Mouse (Mus musculus): ENCODE results near the gene Ramp1. TPM values are rescaled to one million over a fixed set of nuclear protein-coding genes. Genes with fewer than 3 reads are reported as not detected.

The Ramp1 gene
- polyA plus RNA-seq, 1 experiment from 2014 or later = 13.8 TPM

- H3K36me3 ChIP-seq = no peaks in the 10 kb centered on the region
- no peak overlapping the region for H3K4me3 ChIP-seq
- ATAC-seq (ENCODE audit: low FRiP score, low read depth) = no peak
- no peaks in the 10 kb centered on the region for H3K4me1 ChIP-seq (replicated peaks)
- H3K9me3 ChIP-seq = no peaks in the 10 kb centered on the region
- no peak overlapping the region for H3K27ac ChIP-seq (replicated peaks)
- H3K27me3 ChIP-seq = no peaks in the 10 kb centered on the region
- no peak overlapping the region for H3K9ac ChIP-seq
- 88% methylated on average over 7 of the region's 7 CpGs for WGBS
- H3K4me2 ChIP-seq = no peak overlapping the region
Measured at GRCm38 (mm10) chr1:91219641-91220321, 40.2 kb downstream of the Ramp1 start.

- no peak for ATAC-seq (ENCODE audit: low FRiP score, low read depth)
- Histone ChIP-seq H3K9me3 (no peaks in the 10 kb centered on the region), H3K4me3 (no peak overlapping the region), H3K27me3 (no peaks in the 10 kb centered on the region), H3K4me2 (no peak overlapping the region), H3K36me3 (no peaks in the 10 kb centered on the region), H3K9ac (no peak overlapping the region), H3K27ac (replicated peaks) (no peak overlapping the region), H3K4me1 (replicated peaks) (no peaks in the 10 kb centered on the region)
- WGBS = 88% methylated on average over 3 of the region's 3 CpGs
Measured at GRCm38 (mm10) chr1:91220322-91220672, 40.7 kb downstream of the Ramp1 start.

DNA sequence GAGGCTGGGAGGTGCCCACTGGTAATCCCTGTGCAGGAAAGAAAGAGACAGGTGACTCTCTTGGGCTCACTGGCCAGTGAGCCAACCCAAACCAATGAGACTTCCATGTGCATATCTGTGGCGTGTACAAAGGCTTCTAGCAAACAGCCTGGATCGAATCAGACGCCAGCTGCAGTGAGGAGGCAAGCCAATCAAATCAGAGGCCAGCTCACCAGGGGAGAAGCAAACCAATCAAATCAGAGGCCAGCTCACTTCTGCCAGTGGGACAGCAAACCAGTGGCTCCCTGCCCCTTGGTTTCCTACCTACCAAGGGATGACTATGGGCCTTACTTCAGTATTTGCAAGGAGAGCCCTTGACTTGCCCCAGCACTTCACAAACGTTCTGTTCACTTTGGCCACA lies 46.9 kb downstream of the Ramp1 start:
- 81% methylated on average over 4 of the region's 4 CpGs for WGBS
- no peaks in the 10 kb centered on the region for H3K9me3 ChIP-seq
- no peak overlapping the region for H3K4me2 ChIP-seq
- H3K27ac ChIP-seq (replicated peaks) = no peak overlapping the region
- no peak for ATAC-seq (ENCODE audit: low FRiP score, low read depth)
- no peaks in the 10 kb centered on the region for H3K27me3 ChIP-seq
- H3K4me3 ChIP-seq = no peak overlapping the region
- no peaks in the 10 kb centered on the region for H3K4me1 ChIP-seq (replicated peaks)
- H3K9ac ChIP-seq = no peak overlapping the region
- H3K36me3 ChIP-seq = no peaks in the 10 kb centered on the region

DNA sequence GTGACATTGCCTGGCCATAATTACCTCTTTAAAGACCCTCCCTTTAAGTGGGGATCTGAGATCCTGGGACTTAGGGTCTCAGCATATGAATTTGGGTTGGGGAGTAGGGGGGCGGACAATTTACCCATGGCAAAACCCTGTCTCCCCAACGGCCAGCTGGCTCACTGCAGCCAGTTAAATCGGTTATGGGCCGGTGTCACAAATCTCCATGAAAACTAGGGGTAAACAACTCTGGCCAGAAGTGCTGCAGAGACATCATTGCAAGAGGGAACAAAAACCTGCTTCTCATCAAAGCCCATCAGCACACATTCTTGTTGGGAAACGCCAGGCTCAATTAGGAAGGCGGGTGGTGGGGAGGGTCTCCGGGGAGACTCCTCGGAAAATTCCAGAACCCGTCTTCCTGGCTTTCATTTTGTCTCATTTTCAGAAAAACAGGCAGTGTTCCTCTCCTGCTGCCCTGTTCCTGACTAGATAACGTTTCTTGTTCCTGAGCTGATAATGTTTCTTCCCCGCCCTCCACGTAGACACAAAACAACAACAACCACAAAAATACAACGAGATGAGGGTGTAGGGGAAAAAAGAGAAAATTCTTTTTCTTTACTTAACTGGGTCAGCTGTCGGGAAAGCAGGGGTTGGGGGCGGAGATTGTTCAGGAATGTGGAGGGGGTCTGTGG lies 47.9 kb downstream of the Ramp1 start:
- Histone ChIP-seq H3K27ac (replicated peaks) (no peak overlapping the region), H3K9ac (no peak overlapping the region), H3K4me3 (no peak overlapping the region), H3K36me3 (no peaks in the 10 kb centered on the region), H3K4me1 (replicated peaks) (no peaks in the 10 kb centered on the region), H3K4me2 (no peak overlapping the region), H3K27me3 (no peaks in the 10 kb centered on the region), H3K9me3 (no peaks in the 10 kb centered on the region)
- ATAC-seq (ENCODE audit: low FRiP score, low read depth) = no peak
- 63% methylated on average over 15 of the region's 15 CpGs for WGBS

DNA sequence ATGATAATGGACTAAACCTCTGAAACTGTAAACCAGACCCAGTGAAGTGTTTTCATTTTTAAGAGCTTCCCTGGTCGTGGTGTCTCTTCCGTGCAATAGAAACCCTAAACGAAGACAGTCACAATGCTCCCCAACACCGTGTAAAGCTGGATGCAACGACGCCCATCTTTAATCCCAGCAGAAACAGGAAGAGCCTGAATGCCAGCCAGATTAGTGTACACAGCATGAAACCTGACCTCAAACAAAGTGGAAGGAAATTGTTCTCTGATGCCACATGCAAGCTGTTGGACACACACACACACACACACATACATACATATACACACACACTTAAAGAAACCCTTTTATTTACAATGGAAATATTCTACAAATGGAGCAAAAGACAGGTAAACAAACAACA lies 51.5 kb downstream of the Ramp1 start:
- Histone ChIP-seq H3K27me3 (no peaks in the 10 kb centered on the region), H3K9ac (no peak overlapping the region), H3K9me3 (no peaks in the 10 kb centered on the region), H3K4me2 (no peak overlapping the region), H3K4me3 (no peak overlapping the region), H3K36me3 (no peaks in the 10 kb centered on the region), H3K4me1 (replicated peaks) (no peaks in the 10 kb centered on the region), H3K27ac (replicated peaks) (no peak overlapping the region)
- WGBS = 72% methylated on average over 6 of the region's 6 CpGs
- no peak for ATAC-seq (ENCODE audit: low FRiP score, low read depth)

GRCm38 (mm10) chr1:91231896-91232295 lies 52.3 kb downstream of the Ramp1 start:
- no peak overlapping the region for H3K9ac ChIP-seq
- WGBS = 63% methylated on average over 5 of the region's 5 CpGs
- H3K27me3 ChIP-seq = no peaks in the 10 kb centered on the region
- no peak overlapping the region for H3K4me3 ChIP-seq
- ATAC-seq (ENCODE audit: low FRiP score, low read depth) = no peak
- H3K27ac ChIP-seq (replicated peaks) = no peak overlapping the region
- no peaks in the 10 kb centered on the region for H3K36me3 ChIP-seq
- H3K4me2 ChIP-seq = no peak overlapping the region
- H3K9me3 ChIP-seq = no peaks in the 10 kb centered on the region
- no peaks in the 10 kb centered on the region for H3K4me1 ChIP-seq (replicated peaks)

DNA sequence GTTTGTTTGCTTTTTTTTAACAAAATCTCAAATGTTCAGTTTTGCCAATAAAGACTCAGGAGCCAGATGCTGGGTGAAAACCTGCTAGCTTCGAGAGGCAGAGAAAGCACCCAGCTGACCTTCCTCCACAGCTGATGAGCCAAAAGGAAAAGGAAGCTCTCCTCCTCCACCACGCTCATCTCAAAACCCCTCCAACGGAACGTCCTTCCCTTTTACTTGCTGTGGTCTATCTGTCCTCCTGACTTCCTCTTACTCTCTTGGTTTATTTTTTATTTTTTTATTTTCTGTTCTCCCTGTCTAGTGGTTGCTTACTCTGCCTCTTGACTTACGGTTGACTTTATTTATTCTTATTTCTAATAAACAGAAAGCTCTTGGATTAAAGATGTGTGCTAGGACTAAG lies 55.8 kb downstream of the Ramp1 start:
- no peaks in the 10 kb centered on the region for H3K36me3 ChIP-seq
- H3K27ac ChIP-seq (replicated peaks) = no peak overlapping the region
- no peaks in the 10 kb centered on the region for H3K4me1 ChIP-seq (replicated peaks)
- H3K4me3 ChIP-seq = no peak overlapping the region
- H3K27me3 ChIP-seq = no peaks in the 10 kb centered on the region
- no peak overlapping the region for H3K4me2 ChIP-seq
- no peak for ATAC-seq (ENCODE audit: low FRiP score, low read depth)
- H3K9me3 ChIP-seq = no peaks in the 10 kb centered on the region
- 81% methylated on average over 5 of the region's 5 CpGs for WGBS
- no peak overlapping the region for H3K9ac ChIP-seq

DNA sequence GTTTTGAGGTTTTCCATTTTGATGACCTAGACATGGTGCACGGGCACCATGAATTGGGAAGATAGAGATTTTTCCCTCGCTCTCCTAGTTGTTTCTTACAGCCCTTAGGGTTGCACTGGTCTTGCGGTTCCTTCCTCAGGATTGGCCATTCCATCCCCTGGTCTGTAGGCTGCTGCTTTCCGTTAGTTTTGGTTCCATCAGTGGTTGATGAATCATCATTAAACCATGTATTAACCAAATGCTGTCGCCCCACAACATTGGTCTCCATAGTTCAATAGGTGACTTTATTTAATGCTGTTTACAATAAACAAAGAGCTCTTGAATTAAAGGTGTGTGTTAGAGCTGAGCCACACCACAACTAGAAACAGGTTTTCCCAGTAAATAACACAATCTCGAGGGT lies 58.1 kb downstream of the Ramp1 start:
- no peak for ATAC-seq (ENCODE audit: low FRiP score, low read depth)
- 85% methylated on average over 6 of the region's 6 CpGs for WGBS

GRCm38 (mm10) chr1:91239112-91239511 lies 59.5 kb downstream of the Ramp1 start:
- no peaks in the 10 kb centered on the region for H3K27me3 ChIP-seq
- 23% methylated on average over 5 of the region's 5 CpGs for WGBS
- no peak overlapping the region for H3K27ac ChIP-seq (replicated peaks)
- no peak overlapping the region for H3K9ac ChIP-seq
- H3K4me2 ChIP-seq = no peak overlapping the region
- no peaks in the 10 kb centered on the region for H3K4me1 ChIP-seq (replicated peaks)
- H3K4me3 ChIP-seq = no peak overlapping the region
- no peaks in the 10 kb centered on the region for H3K9me3 ChIP-seq
- no peak for ATAC-seq (ENCODE audit: low FRiP score, low read depth)
- no peaks in the 10 kb centered on the region for H3K36me3 ChIP-seq

More for the DNA sequence above, 58.1 kb downstream of the Ramp1 start:
- Histone ChIP-seq H3K27me3 (no peaks in the 10 kb centered on the region), H3K9ac (no peak overlapping the region), H3K9me3 (no peaks in the 10 kb centered on the region), H3K4me3 (no peak overlapping the region), H3K4me1 (replicated peaks) (no peaks in the 10 kb centered on the region), H3K4me2 (no peak overlapping the region), H3K27ac (replicated peaks) (no peak overlapping the region), H3K36me3 (no peaks in the 10 kb centered on the region)

DNA sequence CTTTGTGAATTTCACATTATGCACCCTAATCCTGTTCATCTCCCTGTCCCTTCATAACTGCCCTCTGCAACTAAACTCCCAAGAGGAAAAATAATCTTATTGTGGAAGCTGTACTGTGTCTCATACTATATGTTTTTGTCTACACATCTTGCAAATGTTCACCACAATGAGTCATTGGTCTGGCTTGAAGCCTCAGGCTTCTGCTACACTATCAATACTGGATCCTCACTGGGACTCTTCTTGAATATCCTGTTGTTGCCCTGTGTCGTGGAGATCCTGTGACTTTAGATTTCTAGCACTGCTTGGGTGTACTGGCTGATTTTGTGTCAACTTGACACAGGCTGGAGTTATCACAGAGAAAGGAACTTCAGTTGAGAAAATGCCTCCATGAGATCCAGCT lies 60.2 kb downstream of the Ramp1 start:
- H3K9ac ChIP-seq = no peak overlapping the region
- H3K4me1 ChIP-seq (replicated peaks) = no peaks in the 10 kb centered on the region
- H3K9me3 ChIP-seq = no peaks in the 10 kb centered on the region
- H3K4me2 ChIP-seq = no peak overlapping the region
- H3K27ac ChIP-seq (replicated peaks) = no peak overlapping the region
- H3K36me3 ChIP-seq = no peaks in the 10 kb centered on the region
- no peak for ATAC-seq (ENCODE audit: low FRiP score, low read depth)
- no peaks in the 10 kb centered on the region for H3K27me3 ChIP-seq
- H3K4me3 ChIP-seq = no peak overlapping the region
- 82% methylated on average over 1 of the region's 1 CpGs for WGBS

DNA sequence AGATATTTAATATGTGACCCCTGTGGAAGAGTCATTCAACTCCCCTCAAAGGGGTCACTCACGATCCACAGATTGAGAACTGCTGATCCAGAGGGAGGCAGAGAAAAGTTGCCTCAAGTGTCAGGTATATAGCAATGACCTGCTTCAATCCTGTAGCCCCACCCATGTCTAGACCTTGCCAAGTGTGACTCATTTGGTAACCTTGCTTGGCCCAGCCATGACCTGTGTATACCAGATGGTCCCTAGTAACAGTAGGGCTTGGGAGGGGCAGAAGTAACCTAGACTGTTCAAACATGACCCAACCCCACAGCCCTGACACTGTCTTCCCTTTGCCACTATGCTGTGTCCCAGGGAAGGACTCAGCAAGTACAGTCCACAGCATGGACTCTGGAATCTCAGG lies 61.1 kb downstream of the Ramp1 start:
- Histone ChIP-seq H3K9ac (no peak overlapping the region), H3K36me3 (no peaks in the 10 kb centered on the region), H3K27me3 (no peaks in the 10 kb centered on the region), H3K27ac (replicated peaks) (no peak overlapping the region), H3K9me3 (no peaks in the 10 kb centered on the region), H3K4me3 (no peak overlapping the region), H3K4me2 (no peak overlapping the region), H3K4me1 (replicated peaks) (no peaks in the 10 kb centered on the region)
- no peak for ATAC-seq (ENCODE audit: low FRiP score, low read depth)
- whole genome bisulfite sequencing = 85% methylated on average over 1 of the region's 1 CpGs

DNA sequence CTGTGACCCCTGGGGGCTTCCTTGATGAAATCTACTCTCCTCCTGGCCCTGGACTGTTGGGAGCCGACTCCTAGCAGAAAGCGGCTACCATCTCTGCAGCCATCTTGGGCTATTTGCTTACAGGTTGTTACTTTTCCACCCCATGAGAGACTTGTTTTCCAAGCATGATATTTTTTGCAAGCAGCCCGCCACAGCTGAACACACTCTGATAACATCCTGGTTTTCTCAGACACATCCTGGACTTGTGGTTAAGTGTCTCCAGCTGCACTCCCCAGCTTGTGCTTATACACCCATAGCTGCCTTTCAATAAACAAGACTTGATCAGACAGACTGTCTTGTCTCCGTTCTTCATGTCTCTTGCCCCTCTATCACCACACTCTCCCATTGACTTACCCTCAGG lies 61.6 kb downstream of the Ramp1 start:
- no peak overlapping the region for H3K4me3 ChIP-seq
- no peaks in the 10 kb centered on the region for H3K36me3 ChIP-seq
- ATAC-seq (ENCODE audit: low FRiP score, low read depth) = no peak
- H3K9ac ChIP-seq = no peak overlapping the region
- no peaks in the 10 kb centered on the region for H3K4me1 ChIP-seq (replicated peaks)
- H3K4me2 ChIP-seq = no peak overlapping the region
- no peaks in the 10 kb centered on the region for H3K27me3 ChIP-seq
- H3K27ac ChIP-seq (replicated peaks) = no peak overlapping the region
- H3K9me3 ChIP-seq = no peaks in the 10 kb centered on the region
- WGBS = 82% methylated on average over 4 of the region's 4 CpGs

DNA sequence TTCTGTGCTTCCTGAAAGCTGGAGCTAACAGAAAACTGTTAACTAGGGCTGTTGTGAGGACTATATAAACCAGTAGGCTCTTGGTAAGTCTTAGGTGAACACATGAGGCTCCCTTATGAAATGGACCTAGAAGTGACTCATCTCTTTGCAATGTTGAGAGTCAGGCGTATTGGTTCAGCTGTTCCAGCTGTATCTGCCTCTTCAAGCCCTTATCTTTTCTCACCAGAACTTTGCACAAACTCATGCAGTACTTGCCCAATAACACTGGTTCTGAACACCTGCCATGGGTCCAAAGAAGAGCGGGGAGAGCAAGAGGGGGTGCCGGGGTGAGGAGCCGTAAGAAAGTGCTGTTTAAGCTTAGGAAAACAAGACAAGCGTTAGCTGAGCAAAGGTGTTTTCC lies 68.6 kb downstream of the Ramp1 start:
- Histone ChIP-seq H3K4me1 (replicated peaks) (peaks cover 30% of the 10 kb centered on the region), H3K4me2 (no peak overlapping the region), H3K9me3 (no peaks in the 10 kb centered on the region), H3K36me3 (no peaks in the 10 kb centered on the region), H3K27ac (replicated peaks) (no peak overlapping the region), H3K4me3 (no peak overlapping the region), H3K9ac (no peak overlapping the region), H3K27me3 (no peaks in the 10 kb centered on the region)
- ATAC-seq (ENCODE audit: low FRiP score, low read depth) = no peak
- 90% methylated on average over 5 of the region's 5 CpGs for WGBS

Measured in hindbrain, embryonic 15.5 days (tissue).